Mouse (Mus musculus): ENCODE measurements around the gene Olfml2a.

DNA sequence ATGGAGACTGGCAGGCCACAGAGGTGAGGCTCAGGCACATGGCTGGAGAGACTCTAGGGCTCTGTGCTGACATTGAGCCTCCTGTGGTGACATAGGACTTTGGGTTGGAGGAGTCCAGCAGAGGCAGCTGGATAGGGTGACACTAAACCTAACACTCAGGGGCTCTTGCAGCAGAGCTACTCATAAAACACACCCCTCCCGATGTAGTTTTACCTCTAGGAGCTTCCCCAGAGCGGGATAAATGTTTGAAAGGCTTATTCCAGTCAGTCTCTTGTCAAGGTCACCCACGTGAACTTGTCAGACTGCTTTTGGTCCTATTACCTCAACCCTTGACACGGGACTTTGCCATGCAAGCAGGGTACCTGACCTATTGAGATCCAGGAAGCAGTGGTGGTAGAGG, 67.6 kb downstream of the Olfml2a start:
- TF ChIP-seq CEBPB (IDR thresholded peaks at IDR 0.05; ENCODE audit: insufficient read depth, poor library complexity, severe bottlenecking) (no peak), E2F4 (IDR thresholded peaks at IDR 0.05; ENCODE audit: insufficient read depth) (no peak), POLR2A (IDR thresholded peaks at IDR 0.05; ENCODE audit: insufficient read length, low read depth) (no peak), TCF12 (IDR thresholded peaks at IDR 0.05; ENCODE audit: insufficient read depth, poor library complexity, severe bottlenecking) (no peak), MAX (IDR thresholded peaks at IDR 0.05; ENCODE audit: low read depth) (no peak)
